Mouse (Mus musculus): ENCODE measurements at regions not wholly inside any gene's neighbourhood (a gene's known extent, or its start where the extent isn't known, plus 50 kb on each side); places are given as distances from the start of the nearest gene placed in this dataset.

GRCm38 (mm10) chr15:54677660-54678059 lies 793.0 kb downstream of the Gm7489 start:
- no peak overlapping the region for H3K27ac ChIP-seq (ENCODE audit: insufficient read depth, low read length)
- no peak overlapping the region for H3K4me3 ChIP-seq (ENCODE audit: insufficient read depth, low read length)
- TF ChIP-seq POLR2A (IDR thresholded peaks at IDR 0.05; ENCODE audit: low read depth, low read length) = no peak
- peak; percentile 32; the same call in 1 of the 2 replicates for TF ChIP-seq CTCF (IDR thresholded peaks at IDR 0.05; ENCODE audit: borderline replicate concordance, insufficient read depth, low read length)

More at GRCm38 (mm10) chr15:54677660-54678059, 793.0 kb downstream of the Gm7489 start:
- no peaks in the 10 kb centered on the region for H3K4me1 ChIP-seq (ENCODE audit: control insufficient read depth, insufficient read depth, low read length)
